Mouse (Mus musculus): ENCODE data around the gene 9530068E07Rik. TPM values are rescaled to one million over a fixed set of nuclear protein-coding genes. Genes with fewer than 3 reads are reported as not detected.
A peak's percentile ranks its signal among the peaks of the same experiment; 100 is the strongest.

The 9530068E07Rik gene
- polyA plus RNA-seq, 1 experiment from 2014 or later: 210 TPM

- Histone ChIP-seq H3K4me1 (peaks cover 21% of the 10 kb centered on the region), H3K27ac (replicated peaks) (no peak overlapping the region), H3K9me3 (replicated peaks) (no peaks in the 10 kb centered on the region), H3K4me2 (replicated peaks) (peak overlapping the region; percentile 66), H3K9ac (peak overlapping the region; percentile 99; the same call in 1 of the 2 replicates), H3K27me3 (no peaks in the 10 kb centered on the region), H3K36me3 (no peaks in the 10 kb centered on the region), H3K4me3 (replicated peaks) (peak overlapping the region; percentile 98)
- no peak for ATAC-seq (ENCODE audit: insufficient number of reproducible peaks, low FRiP score, low TSS enrichment, low read depth)
- WGBS: 84% methylated on average over 4 of the region's 4 CpGs
Measured at GRCm38 (mm10) chr11:52397385-52397987, 1.3 kb downstream of the 9530068E07Rik start.

- H3K4me1 ChIP-seq: peaks cover 24% of the 10 kb centered on the region
- no peak for ATAC-seq (ENCODE audit: insufficient number of reproducible peaks, low FRiP score, low TSS enrichment, low read depth)
- WGBS: 53% methylated on average over 2 of the region's 2 CpGs
Measured at GRCm38 (mm10) chr11:52401476-52401875, 5.2 kb downstream of the 9530068E07Rik start.

GRCm38 (mm10) chr11:52402566-52402965 lies 6.3 kb downstream of the 9530068E07Rik start:
- Histone ChIP-seq H3K4me3 (replicated peaks) (no peak overlapping the region), H3K4me1 (peaks cover 16% of the 10 kb centered on the region; the same call in 1 of the 2 replicates), H3K4me2 (replicated peaks) (no peak overlapping the region), H3K27me3 (no peaks in the 10 kb centered on the region), H3K9ac (no peak overlapping the region), H3K9me3 (replicated peaks) (no peaks in the 10 kb centered on the region), H3K36me3 (peaks cover 37% of the 10 kb centered on the region), H3K27ac (replicated peaks) (no peak overlapping the region)
- no peak for ATAC-seq (ENCODE audit: insufficient number of reproducible peaks, low FRiP score, low TSS enrichment, low read depth)
- WGBS: 58% methylated on average over 1 of the region's 1 CpGs

More at GRCm38 (mm10) chr11:52401476-52401875, 5.2 kb downstream of the 9530068E07Rik start:
- H3K9ac ChIP-seq: no peak overlapping the region
- H3K9me3 ChIP-seq (replicated peaks): no peaks in the 10 kb centered on the region
- H3K4me3 ChIP-seq (replicated peaks): no peak overlapping the region
- peaks cover 26% of the 10 kb centered on the region for H3K36me3 ChIP-seq
- H3K27ac ChIP-seq (replicated peaks): no peak overlapping the region
- H3K27me3 ChIP-seq: no peaks in the 10 kb centered on the region
- H3K4me2 ChIP-seq (replicated peaks): no peak overlapping the region

- no peaks in the 10 kb centered on the region for H3K9me3 ChIP-seq (replicated peaks)
- no peaks in the 10 kb centered on the region for H3K27me3 ChIP-seq
- no peak overlapping the region for H3K27ac ChIP-seq (replicated peaks)
- no peak for ATAC-seq (ENCODE audit: insufficient number of reproducible peaks, low FRiP score, low TSS enrichment, low read depth)
- no peak overlapping the region for H3K4me3 ChIP-seq (replicated peaks)
- no peak overlapping the region for H3K4me2 ChIP-seq (replicated peaks)
- 84% methylated on average over 5 of the region's 5 CpGs for WGBS
- peaks cover 7% of the 10 kb centered on the region; the same call in 1 of the 2 replicates for H3K4me1 ChIP-seq
- H3K36me3 ChIP-seq: peaks cover 50% of the 10 kb centered on the region
- H3K9ac ChIP-seq: no peak overlapping the region
Measured at GRCm38 (mm10) chr11:52404209-52404608, 8.0 kb downstream of the 9530068E07Rik start.

- Histone ChIP-seq H3K4me3 (replicated peaks) (no peak overlapping the region), H3K4me2 (replicated peaks) (no peak overlapping the region), H3K4me1 (peaks cover 7% of the 10 kb centered on the region; the same call in 1 of the 2 replicates), H3K27ac (replicated peaks) (no peak overlapping the region), H3K9me3 (replicated peaks) (no peaks in the 10 kb centered on the region), H3K36me3 (peaks cover 50% of the 10 kb centered on the region), H3K9ac (no peak overlapping the region), H3K27me3 (no peaks in the 10 kb centered on the region)
- WGBS: 81% methylated on average over 9 of the region's 9 CpGs
- no peak for ATAC-seq (ENCODE audit: insufficient number of reproducible peaks, low FRiP score, low TSS enrichment, low read depth)
Measured at GRCm38 (mm10) chr11:52405196-52405688, 9.0 kb downstream of the 9530068E07Rik start.

GRCm38 (mm10) chr11:52409316-52409715 lies 13.1 kb downstream of the 9530068E07Rik start:
- no peak overlapping the region for H3K4me3 ChIP-seq (replicated peaks)
- no peaks in the 10 kb centered on the region for H3K27me3 ChIP-seq
- no peak for ATAC-seq (ENCODE audit: insufficient number of reproducible peaks, low FRiP score, low TSS enrichment, low read depth)
- WGBS: 69% methylated on average over 5 of the region's 5 CpGs
- H3K4me2 ChIP-seq (replicated peaks): no peak overlapping the region
- no peaks in the 10 kb centered on the region for H3K4me1 ChIP-seq
- H3K9ac ChIP-seq: no peak overlapping the region
- H3K27ac ChIP-seq (replicated peaks): no peak overlapping the region
- H3K36me3 ChIP-seq: peaks cover 36% of the 10 kb centered on the region
- H3K9me3 ChIP-seq (replicated peaks): no peaks in the 10 kb centered on the region

GRCm38 (mm10) chr11:52418358-52418757 lies 22.1 kb downstream of the 9530068E07Rik start:
- Histone ChIP-seq H3K27ac (replicated peaks) (peak overlapping the region; percentile 22; the same call in 1 of the 2 replicates), H3K27me3 (no peaks in the 10 kb centered on the region), H3K4me3 (replicated peaks) (no peak overlapping the region), H3K9me3 (replicated peaks) (no peaks in the 10 kb centered on the region), H3K4me2 (replicated peaks) (no peak overlapping the region), H3K36me3 (no peaks in the 10 kb centered on the region), H3K4me1 (no peaks in the 10 kb centered on the region), H3K9ac (no peak overlapping the region)
- 0 out of 2 replicates have a peak, but pooled peaks have one; percentile 35 for ATAC-seq (ENCODE audit: insufficient number of reproducible peaks, low FRiP score, low TSS enrichment, low read depth)
- 71% methylated on average over 5 of the region's 5 CpGs for WGBS

- Histone ChIP-seq H3K9ac (no peak overlapping the region), H3K36me3 (no peaks in the 10 kb centered on the region), H3K27ac (replicated peaks) (no peak overlapping the region; the same call in 1 of the 2 replicates), H3K4me1 (no peaks in the 10 kb centered on the region), H3K4me3 (replicated peaks) (no peak overlapping the region), H3K9me3 (replicated peaks) (no peaks in the 10 kb centered on the region), H3K27me3 (no peaks in the 10 kb centered on the region), H3K4me2 (replicated peaks) (no peak overlapping the region)
- WGBS: 33% methylated on average over 5 of the region's 5 CpGs
- no peak for ATAC-seq (ENCODE audit: insufficient number of reproducible peaks, low FRiP score, low TSS enrichment, low read depth)
Measured at GRCm38 (mm10) chr11:52419246-52419645, 23.0 kb downstream of the 9530068E07Rik start.

GRCm38 (mm10) chr11:52419861-52420260 lies 23.6 kb downstream of the 9530068E07Rik start:
- no peaks in the 10 kb centered on the region for H3K9me3 ChIP-seq (replicated peaks)
- no peak for ATAC-seq (ENCODE audit: insufficient number of reproducible peaks, low FRiP score, low TSS enrichment, low read depth)
- 68% methylated on average over 7 of the region's 7 CpGs for WGBS

GRCm38 (mm10) chr11:52420296-52421052 lies 24.2 kb downstream of the 9530068E07Rik start:
- H3K4me2 ChIP-seq (replicated peaks): no peak overlapping the region
- H3K27ac ChIP-seq (replicated peaks): no peak overlapping the region
- no peaks in the 10 kb centered on the region for H3K36me3 ChIP-seq
- H3K9me3 ChIP-seq (replicated peaks): no peaks in the 10 kb centered on the region
- no peak for ATAC-seq (ENCODE audit: insufficient number of reproducible peaks, low FRiP score, low TSS enrichment, low read depth)
- H3K27me3 ChIP-seq: no peaks in the 10 kb centered on the region
- no peaks in the 10 kb centered on the region for H3K4me1 ChIP-seq
- H3K4me3 ChIP-seq (replicated peaks): no peak overlapping the region
- 72% methylated on average over 12 of the region's 12 CpGs for WGBS
- no peak overlapping the region for H3K9ac ChIP-seq

More at GRCm38 (mm10) chr11:52419861-52420260, 23.6 kb downstream of the 9530068E07Rik start:
- Histone ChIP-seq H3K4me1 (no peaks in the 10 kb centered on the region), H3K27ac (replicated peaks) (no peak overlapping the region), H3K36me3 (no peaks in the 10 kb centered on the region), H3K9ac (no peak overlapping the region), H3K4me3 (replicated peaks) (no peak overlapping the region), H3K4me2 (replicated peaks) (no peak overlapping the region), H3K27me3 (no peaks in the 10 kb centered on the region)

- Histone ChIP-seq H3K9me3 (replicated peaks) (no peaks in the 10 kb centered on the region), H3K4me1 (no peaks in the 10 kb centered on the region), H3K27me3 (no peaks in the 10 kb centered on the region), H3K9ac (no peak overlapping the region), H3K4me2 (replicated peaks) (no peak overlapping the region), H3K36me3 (no peaks in the 10 kb centered on the region), H3K4me3 (replicated peaks) (no peak overlapping the region), H3K27ac (replicated peaks) (no peak overlapping the region)
- WGBS: 34% methylated on average over 12 of the region's 12 CpGs
- no peak for ATAC-seq (ENCODE audit: insufficient number of reproducible peaks, low FRiP score, low TSS enrichment, low read depth)
Measured at GRCm38 (mm10) chr11:52421053-52421778, 25.0 kb downstream of the 9530068E07Rik start.
